Mouse (Mus musculus) intestine, embryonic 15.5 days (tissue): ENCODE data around the gene Phrf1. TPM values are rescaled to one million over a fixed set of nuclear protein-coding genes. Genes with fewer than 3 reads are reported as not detected.

Source experiments
- ATAC-seq: fragments of 200-750 bp; cut with Nextera tagmentation; 2 replicates; pipeline ENCODE4 v1.8.0; 2017; ENCODE audit warnings: moderate TSS enrichment, moderate library complexity
- H3K27ac ChIP-seq: fragments of 300-500 bp; sonication (generic); 2 replicates; pipeline ENCODE4 v1.5.1; 2015; ENCODE audit warnings: mild to moderate bottlenecking, inconsistent platforms
- H3K27me3 ChIP-seq: fragments of 300-500 bp; sonication (generic); replicated peaks from 2 replicates; pipeline ENCODE4 v1.6.1; 2015; ENCODE audit warnings: inconsistent platforms
- H3K36me3 ChIP-seq: fragments of 300-500 bp; sonication (generic); 2 replicates; pipeline ENCODE4 v1.6.1; 2015; ENCODE audit warnings: inconsistent platforms
- H3K4me1 ChIP-seq: fragments of 300-500 bp; sonication (generic); replicated peaks from 2 replicates; pipeline ENCODE4 v1.6.1; 2015; ENCODE audit warnings: inconsistent platforms
- H3K4me2 ChIP-seq: fragments of 300-500 bp; sonication (generic); replicated peaks from 2 replicates; pipeline ENCODE4 v1.6.1; 2015; ENCODE audit warnings: mild to moderate bottlenecking, inconsistent platforms
- H3K4me3 ChIP-seq: fragments of 300-500 bp; sonication (generic); replicated peaks from 2 replicates; pipeline ENCODE4 v1.5.1; 2015; ENCODE audit warnings: inconsistent platforms
- H3K9ac ChIP-seq: fragments of 300-500 bp; sonication (generic); 2 replicates; pipeline ENCODE4 v1.6.1; 2015; ENCODE audit warnings: inconsistent platforms
- H3K9me3 ChIP-seq: fragments of 300-500 bp; sonication (generic); 2 replicates; pipeline ENCODE4 v1.6.1; 2016; ENCODE audit warnings: inconsistent platforms
- WGBS: fragments of 180-500 bp; shearing (Covaris S2); methylation state at CpG from one replicate; pipeline ENCODE4 v1.1.7; 2015; 5-methylcytosine and 5-hydroxymethylcytosine counted together
- polyA plus RNA-seq: library from polyadenylated mRNA; unstranded; fragments of >200 nt; fragmentation: Nextera tagmentation; extraction: Ambion mirVana; gene quantifications from 2 replicates; pipeline ENCODE4 v1.2.1, GENCODE M21; 2015

Gene Phrf1
- polyA plus RNA-seq, 1 experiment from 2014 or later, result 61.9 TPM

DNA sequence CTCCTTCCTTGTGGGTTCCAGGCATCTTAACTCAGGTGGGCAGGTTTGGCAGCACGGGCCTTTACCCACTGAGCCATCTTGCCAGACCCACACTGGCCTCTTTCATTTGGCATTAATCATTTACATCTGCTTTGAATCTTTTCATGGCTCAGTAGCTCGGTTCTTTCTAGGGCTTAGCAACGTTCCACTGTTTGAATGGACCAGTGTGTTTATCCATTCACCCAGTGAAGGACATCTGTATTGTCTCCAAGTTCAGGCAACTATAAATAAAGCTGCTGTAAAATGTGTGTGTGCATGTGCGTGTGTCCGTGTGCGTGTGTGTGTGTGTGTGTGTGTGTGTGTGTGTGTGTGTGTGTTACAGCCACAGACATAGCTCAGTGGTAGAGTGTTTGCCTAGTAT is 52.9 kb downstream of the Phrf1 start:
- no peak overlapping the region for H3K27ac ChIP-seq

DNA sequence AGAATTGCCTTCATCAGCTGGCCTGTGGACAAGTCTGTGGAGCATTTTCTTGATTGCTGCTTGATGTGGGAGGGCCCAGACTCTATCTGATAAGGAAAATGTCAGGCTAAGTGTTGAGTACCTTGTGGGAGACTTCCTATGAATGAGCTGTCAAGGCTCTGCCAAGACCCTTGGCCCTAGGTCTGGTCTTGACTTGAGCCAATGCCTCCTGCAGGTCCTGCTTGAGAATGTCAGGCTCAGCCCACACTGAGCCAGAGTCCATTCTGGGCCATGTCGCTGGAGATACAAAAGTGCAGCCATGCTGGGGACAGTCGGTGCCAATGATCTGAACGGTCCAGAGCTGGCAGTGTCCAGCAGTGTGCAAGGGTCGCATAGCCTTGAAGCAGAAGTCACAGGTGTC is 54.2 kb downstream of the Phrf1 start:
- Histone ChIP-seq H3K9me3 (no peaks in the 10 kb centered on the region), H3K27me3 (no peaks in the 10 kb centered on the region), H3K36me3 (no peaks in the 10 kb centered on the region), H3K4me2 (no peak overlapping the region), H3K9ac (no peak overlapping the region), H3K4me3 (no peak overlapping the region), H3K4me1 (peaks cover 11% of the 10 kb centered on the region), H3K27ac (no peak overlapping the region)
- 86% methylated on average over 4 of the region's 4 CpGs for WGBS
- no peak for ATAC-seq

More for the DNA sequence above, 52.9 kb downstream of the Phrf1 start:
- Histone ChIP-seq H3K4me3 (no peak overlapping the region), H3K9ac (no peak overlapping the region), H3K27me3 (no peaks in the 10 kb centered on the region), H3K4me1 (peaks cover 15% of the 10 kb centered on the region), H3K4me2 (no peak overlapping the region), H3K36me3 (no peaks in the 10 kb centered on the region), H3K9me3 (no peaks in the 10 kb centered on the region)
- ATAC-seq, result no peak
- 42% methylated on average over 6 of the region's 6 CpGs for WGBS

- ATAC-seq, result no peak
- Histone ChIP-seq H3K27ac (no peak overlapping the region), H3K4me3 (no peak overlapping the region), H3K9ac (no peak overlapping the region), H3K36me3 (no peaks in the 10 kb centered on the region), H3K4me1 (peaks cover 9% of the 10 kb centered on the region), H3K9me3 (no peaks in the 10 kb centered on the region), H3K4me2 (no peak overlapping the region), H3K27me3 (peaks cover 23% of the 10 kb centered on the region)
- 85% methylated on average over 3 of the region's 3 CpGs for WGBS
Measured at GRCm38 (mm10) chr7:141288042-141288441, 59.5 kb downstream of the Phrf1 start.

- H3K4me3 ChIP-seq, result peak within 1 kb of the TSS; percentile 52
- H3K27ac ChIP-seq, result no peak within 1 kb of the TSS
- peak within 1 kb of the TSS; percentile 97 for H3K4me2 ChIP-seq
- H3K36me3 ChIP-seq, result no peaks in the 10 kb centered on the region
- H3K9ac ChIP-seq, result peak within 1 kb of the TSS; percentile 51
- ATAC-seq, result peak; percentile 60; the same call in 1 of the 2 replicates
- 4% methylated on average over 46 of the region's 46 CpGs for WGBS
- H3K9me3 ChIP-seq, result no peaks in the 10 kb centered on the region
- H3K4me1 ChIP-seq, result peaks cover 22% of the 10 kb centered on the region
- H3K27me3 ChIP-seq, result peaks cover 50% of the 10 kb centered on the region
Measured at GRCm38 (mm10) chr7:141291921-141292582, 63.5 kb downstream of the Phrf1 start, which contains the start of gene Drd4. Gene Drd4, plus strand, starts transcription at chr7:141292006.

DNA sequence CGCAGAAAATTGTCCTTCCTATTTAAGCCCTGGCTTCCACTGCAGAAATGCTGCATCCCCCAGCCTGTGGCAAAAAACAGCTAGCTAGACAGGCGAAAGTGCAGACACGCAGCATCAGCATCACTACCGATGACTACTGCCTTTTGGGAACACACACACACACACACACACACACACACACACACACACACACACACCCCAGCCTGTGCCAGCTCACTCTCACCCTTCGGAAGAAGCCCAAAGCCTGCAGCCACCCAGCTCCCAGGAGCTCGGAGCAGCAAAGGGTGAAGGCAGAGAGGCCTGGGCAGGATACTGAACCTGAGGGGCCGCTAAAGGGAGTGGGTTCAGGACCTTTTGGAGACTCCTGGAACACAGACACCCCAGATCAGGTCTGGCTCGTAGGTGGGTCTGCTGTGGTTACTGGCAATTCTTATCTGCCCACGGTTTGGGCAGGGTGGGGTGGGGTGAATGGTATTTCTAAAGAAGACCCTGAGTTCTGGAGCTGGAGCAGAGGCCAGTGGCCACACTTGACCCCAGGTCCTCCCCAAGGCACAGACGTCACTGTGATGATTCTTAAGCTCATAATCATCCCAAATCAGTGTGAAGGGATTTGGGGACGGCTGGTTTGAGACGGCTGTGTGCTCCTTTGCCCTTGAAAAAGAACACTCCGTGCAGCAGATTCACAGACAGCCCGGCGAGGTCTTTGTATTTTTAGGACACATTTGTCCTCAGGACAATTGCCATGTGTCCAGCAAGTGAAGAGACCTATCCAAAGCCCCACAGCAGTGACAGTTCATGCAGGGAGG is 64.2 kb downstream of the Phrf1 start:
- no peak for ATAC-seq
- peak overlapping the region; percentile 52; the same call in 1 of the 2 replicates for H3K4me3 ChIP-seq
- 54% methylated on average over 15 of the region's 15 CpGs for WGBS
- peaks cover 50% of the 10 kb centered on the region for H3K27me3 ChIP-seq
- no peak overlapping the region for H3K27ac ChIP-seq
- H3K4me2 ChIP-seq, result peak overlapping the region; percentile 97
- no peaks in the 10 kb centered on the region for H3K9me3 ChIP-seq
- peaks cover 3% of the 10 kb centered on the region; the same call in 1 of the 2 replicates for H3K36me3 ChIP-seq
- H3K9ac ChIP-seq, result 0 out of 2 replicates have a peak overlapping the region, but pooled peaks have one; percentile 51
- H3K4me1 ChIP-seq, result peaks cover 22% of the 10 kb centered on the region

GRCm38 (mm10) chr7:141293852-141294471 is 65.4 kb downstream of the Phrf1 start:
- Histone ChIP-seq H3K27me3 (peaks cover 50% of the 10 kb centered on the region), H3K4me1 (peaks cover 22% of the 10 kb centered on the region), H3K9ac (peak overlapping the region; percentile 39), H3K9me3 (no peaks in the 10 kb centered on the region), H3K36me3 (peaks cover 3% of the 10 kb centered on the region; the same call in 1 of the 2 replicates), H3K4me2 (peak overlapping the region; percentile 90), H3K4me3 (peak overlapping the region; percentile 39), H3K27ac (no peak overlapping the region)
- WGBS, result 2% methylated on average over 53 of the region's 53 CpGs
- peak; percentile 46 for ATAC-seq

DNA sequence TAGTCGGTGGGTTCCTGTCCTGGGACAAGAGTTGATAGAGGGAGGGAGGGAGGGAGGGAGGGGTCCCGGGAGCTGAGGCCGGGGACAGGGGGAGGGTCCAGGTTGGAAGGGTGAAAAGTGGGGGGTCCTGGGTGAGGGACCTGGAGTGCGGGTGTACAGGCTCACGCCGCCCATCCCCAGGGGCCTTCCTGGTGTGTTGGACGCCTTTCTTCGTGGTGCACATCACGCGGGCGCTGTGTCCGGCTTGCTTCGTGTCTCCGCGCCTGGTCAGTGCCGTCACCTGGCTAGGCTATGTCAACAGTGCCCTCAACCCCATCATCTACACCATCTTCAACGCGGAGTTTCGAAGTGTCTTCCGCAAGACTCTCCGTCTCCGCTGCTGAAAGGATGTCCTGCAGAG is 65.9 kb downstream of the Phrf1 start:
- 5% methylated on average over 20 of the region's 22 CpGs for WGBS
- H3K9me3 ChIP-seq, result no peaks in the 10 kb centered on the region
- no peak overlapping the region for H3K27ac ChIP-seq
- ATAC-seq, result no peak
- peak overlapping the region; percentile 39 for H3K4me3 ChIP-seq
- H3K4me2 ChIP-seq, result peak overlapping the region; percentile 90
- peaks cover 50% of the 10 kb centered on the region for H3K27me3 ChIP-seq
- peaks cover 3% of the 10 kb centered on the region; the same call in 1 of the 2 replicates for H3K36me3 ChIP-seq
- no peak overlapping the region for H3K9ac ChIP-seq
- H3K4me1 ChIP-seq, result peaks cover 22% of the 10 kb centered on the region

DNA sequence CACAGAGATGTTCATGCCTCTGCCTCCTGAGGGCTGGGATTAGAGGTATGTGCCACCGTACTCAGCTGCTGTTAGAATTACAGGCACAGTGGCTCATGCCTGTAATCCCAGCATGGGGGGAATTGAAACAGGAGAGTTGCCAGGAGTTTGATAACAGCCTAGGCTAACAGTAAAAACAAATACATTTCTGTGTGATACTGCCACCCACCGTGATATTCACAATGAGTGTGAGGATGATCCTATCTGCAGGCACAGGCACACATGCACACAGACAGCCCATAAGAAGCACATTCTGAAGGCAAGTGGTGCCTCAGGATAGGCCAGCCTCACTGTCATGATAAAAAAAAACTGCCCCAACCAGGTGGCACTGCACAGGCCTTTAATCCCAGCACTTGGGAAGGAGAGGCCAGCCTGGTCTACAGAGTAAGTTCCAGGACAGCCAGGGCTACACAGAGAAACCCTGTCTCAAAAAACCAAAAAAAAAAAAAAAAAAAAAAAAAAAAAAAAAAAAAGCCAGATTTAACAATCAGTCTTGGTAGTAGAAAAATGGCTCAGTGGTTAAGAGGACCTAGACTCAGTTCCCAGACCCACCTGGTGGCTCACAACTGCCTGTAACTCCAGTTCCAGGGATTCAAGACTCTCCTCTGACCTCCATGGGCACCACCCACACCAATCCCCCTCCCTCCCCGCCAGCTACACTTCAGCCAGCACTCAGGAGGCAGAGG is 69.5 kb downstream of the Phrf1 start:
- no peak overlapping the region for H3K9ac ChIP-seq
- H3K4me2 ChIP-seq, result no peak overlapping the region
- peaks cover 13% of the 10 kb centered on the region for H3K4me1 ChIP-seq
- no peaks in the 10 kb centered on the region for H3K9me3 ChIP-seq
- peaks cover 14% of the 10 kb centered on the region for H3K36me3 ChIP-seq
- H3K4me3 ChIP-seq, result no peak overlapping the region
- ATAC-seq, result no peak
- H3K27me3 ChIP-seq, result peaks cover 26% of the 10 kb centered on the region
- H3K27ac ChIP-seq, result no peak overlapping the region
- WGBS, result 81% methylated on average over 3 of the region's 3 CpGs

DNA sequence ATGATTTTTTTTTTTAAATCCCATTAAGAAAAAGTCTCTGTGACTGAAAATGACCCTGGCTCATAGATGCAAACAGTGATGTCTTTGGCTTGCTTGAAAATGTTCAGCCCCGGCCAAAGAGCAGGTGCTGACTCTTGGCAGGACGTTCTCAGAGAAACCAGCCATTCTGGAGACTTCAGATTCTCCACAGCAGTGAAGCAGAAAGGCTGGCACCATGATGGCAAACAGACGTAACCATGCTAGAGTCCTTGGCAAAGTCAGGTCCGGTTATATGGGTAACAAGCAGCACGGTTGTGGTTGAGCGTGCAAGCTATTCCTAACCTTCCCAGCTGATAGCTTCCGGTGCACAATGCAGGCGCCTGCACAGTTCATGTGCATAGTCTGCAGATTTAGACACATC is 70.6 kb downstream of the Phrf1 start:
- no peak for ATAC-seq
- 94% methylated on average over 8 of the region's 8 CpGs for WGBS
- no peak overlapping the region for H3K27ac ChIP-seq
- no peak overlapping the region for H3K4me3 ChIP-seq
- H3K4me1 ChIP-seq, result peaks cover 5% of the 10 kb centered on the region
- H3K9me3 ChIP-seq, result no peaks in the 10 kb centered on the region
- no peak overlapping the region for H3K9ac ChIP-seq
- H3K36me3 ChIP-seq, result peaks cover 20% of the 10 kb centered on the region
- H3K4me2 ChIP-seq, result no peak overlapping the region
- H3K27me3 ChIP-seq, result peaks cover 15% of the 10 kb centered on the region

DNA sequence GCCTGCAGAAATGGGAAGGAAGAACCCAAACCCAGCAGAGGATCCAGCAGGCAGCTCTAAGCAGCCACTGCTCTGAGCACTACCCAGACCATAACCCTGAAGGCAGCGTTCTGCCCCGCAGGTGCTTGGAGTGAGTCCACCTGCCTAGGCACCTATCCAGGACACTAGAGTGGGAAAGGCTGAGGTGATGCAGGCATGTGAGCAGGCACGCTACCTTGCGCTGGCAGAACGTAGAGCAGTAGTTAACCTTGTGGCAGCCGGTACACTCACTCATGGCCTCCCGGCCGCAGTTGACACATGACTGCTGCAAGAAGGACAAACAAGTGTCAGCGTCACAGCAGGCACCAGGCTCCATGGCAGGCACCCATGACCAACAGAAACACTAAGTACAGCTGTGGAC is 72.8 kb downstream of the Phrf1 start:
- Histone ChIP-seq H3K9ac (no peak overlapping the region), H3K4me1 (no peaks in the 10 kb centered on the region), H3K27me3 (no peaks in the 10 kb centered on the region), H3K9me3 (no peaks in the 10 kb centered on the region; the same call in 1 of the 2 replicates), H3K4me3 (no peak overlapping the region), H3K27ac (no peak overlapping the region), H3K4me2 (no peak overlapping the region), H3K36me3 (peaks cover 39% of the 10 kb centered on the region)
- no peak for ATAC-seq
- WGBS, result 96% methylated on average over 9 of the region's 9 CpGs

- no peak overlapping the region for H3K4me2 ChIP-seq
Measured at GRCm38 (mm10) chr7:141302702-141303268, 74.2 kb downstream of the Phrf1 start.

More at GRCm38 (mm10) chr7:141302702-141303268, 74.2 kb downstream of the Phrf1 start:
- Histone ChIP-seq H3K9me3 (no peaks in the 10 kb centered on the region; the same call in 1 of the 2 replicates), H3K9ac (no peak overlapping the region), H3K4me1 (no peaks in the 10 kb centered on the region), H3K27ac (no peak overlapping the region), H3K4me3 (no peak overlapping the region), H3K27me3 (no peaks in the 10 kb centered on the region), H3K36me3 (peaks cover 45% of the 10 kb centered on the region)
- ATAC-seq, result no peak
- 85% methylated on average over 1 of the region's 1 CpGs for WGBS
